Mouse (Mus musculus) forebrain, embryonic 16.5 days (tissue): ENCODE results near the gene Trim24. TPM values are rescaled to one million over a fixed set of nuclear protein-coding genes. Genes with fewer than 3 reads are reported as not detected.
"Not testable (repeated sequence)": the region's sequence is repeated elsewhere in the genome, so short reads cannot be mapped to it uniquely, and the experiment has no call there.

Experiments
- ATAC-seq: fragments of 200-750 bp; cut with Nextera tagmentation; 2 replicates; pipeline ENCODE4 v1.8.0; 2017; ENCODE audit warnings: mild to moderate bottlenecking, moderate library complexity
- H3K27ac ChIP-seq: fragments of 300-500 bp; sonication (generic); 2 replicates; pipeline ENCODE4 v1.5.1; 2014; ENCODE audit warnings: low read length, control low read depth
- H3K27me3 ChIP-seq: fragments of 300-500 bp; sonication (generic); replicated peaks from 2 replicates; pipeline ENCODE4 v1.6.1; 2014; ENCODE audit warnings: low read length; ENCODE audit not compliant: control insufficient read depth, insufficient read depth
- H3K36me3 ChIP-seq: fragments of 300-500 bp; sonication (generic); 2 replicates; pipeline ENCODE4 v1.6.1; 2014; ENCODE audit not compliant: control insufficient read depth, insufficient read depth
- H3K4me1 ChIP-seq: fragments of 300-500 bp; sonication (generic); replicated peaks from 2 replicates; pipeline ENCODE4 v1.6.1; 2014; ENCODE audit warnings: low read length; ENCODE audit not compliant: control insufficient read depth, insufficient read depth
- H3K4me2 ChIP-seq: fragments of 300-500 bp; sonication (generic); 2 replicates; pipeline ENCODE4 v1.6.1; 2014; ENCODE audit warnings: mild to moderate bottlenecking, low read length, control low read depth
- H3K4me3 ChIP-seq: fragments of 300-500 bp; sonication (generic); replicated peaks from 2 replicates; pipeline ENCODE4 v1.5.1; 2014; ENCODE audit warnings: mild to moderate bottlenecking, low read length, control low read depth
- H3K9ac ChIP-seq: fragments of 300-500 bp; sonication (generic); replicated peaks from 2 replicates; pipeline ENCODE4 v1.6.1; 2014; ENCODE audit warnings: low read depth, low read length, control low read depth
- H3K9me3 ChIP-seq: fragments of 300-500 bp; sonication (generic); 2 replicates; pipeline ENCODE4 v1.6.1; 2016; ENCODE audit warnings: low read length; ENCODE audit not compliant: control insufficient read depth
- WGBS: fragments of 180-500 bp; shearing (Covaris S2); extraction: QIAGEN DNeasy Blood & Tissue Kit; methylation state at CpG from one replicate; pipeline ENCODE4 v1.1.7; 2014; 5-methylcytosine and 5-hydroxymethylcytosine counted together
- polyA plus RNA-seq: library from polyadenylated mRNA; unstranded; fragments of >200 nt; fragmentation: Nextera tagmentation; extraction: Ambion mirVana; gene quantifications from 2 replicates; pipeline ENCODE4 v1.2.1, GENCODE M21; 2015

The Trim24 gene
- polyA plus RNA-seq, result 15.1 and 15.6 TPM in 2 replicates

DNA sequence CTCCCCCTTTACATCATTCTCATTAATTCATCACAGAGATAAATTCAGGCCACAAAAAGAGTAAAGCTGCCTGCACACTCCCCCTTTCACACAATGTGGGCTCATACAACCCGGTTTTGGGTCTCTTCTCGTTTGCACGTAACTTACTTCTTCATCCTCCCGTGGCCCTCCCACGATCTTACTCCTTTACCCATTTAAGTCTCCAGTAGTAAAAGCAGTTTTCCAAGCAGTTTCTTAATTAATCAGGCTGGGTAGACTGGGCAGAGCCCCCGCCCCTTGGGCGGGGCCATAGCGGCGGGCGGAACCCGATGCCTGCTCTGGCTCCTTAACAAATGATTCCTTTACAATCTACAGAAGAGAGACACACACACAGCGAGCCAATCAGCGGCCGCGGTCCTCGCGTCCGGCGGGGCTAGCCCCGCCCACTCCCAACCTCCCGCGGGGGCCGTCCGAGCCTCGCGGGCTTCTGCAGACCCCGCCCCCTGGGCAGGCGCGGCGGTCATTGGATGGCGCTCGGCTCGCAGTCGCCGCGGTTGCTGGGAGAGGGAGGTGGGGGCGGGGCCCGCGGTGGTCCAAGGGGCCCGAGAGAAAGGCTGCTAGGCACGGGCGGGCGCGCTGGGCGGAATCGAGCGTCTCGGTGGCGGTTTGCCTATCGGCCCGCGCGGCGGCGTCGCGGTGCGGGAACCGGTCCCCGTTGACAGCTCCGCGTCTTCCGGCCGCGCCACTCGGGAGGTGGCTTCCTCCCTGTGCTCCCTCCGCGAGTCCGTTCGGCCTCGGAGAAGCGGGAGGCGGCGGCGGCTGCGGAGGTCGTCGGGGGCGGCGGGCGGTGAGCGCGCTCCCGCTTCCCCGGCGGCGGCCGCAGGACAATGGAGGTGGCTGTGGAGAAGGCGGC is at the start of gene Trim24:
Trim24 (plus strand) TSS at position 567 of the 892 bp plus-strand sequence.
- H3K27me3 ChIP-seq, result no peaks in the 10 kb centered on the region
- H3K4me2 ChIP-seq, result peak within 1 kb of the TSS; percentile 60
- peak; percentile 97 for ATAC-seq
- H3K9me3 ChIP-seq, result peaks cover 28% of the 10 kb centered on the region
- peak within 1 kb of the TSS; percentile 70 for H3K4me3 ChIP-seq
- no peaks in the 10 kb centered on the region for H3K36me3 ChIP-seq
- no peaks in the 10 kb centered on the region for H3K4me1 ChIP-seq
- H3K9ac ChIP-seq, result peak within 1 kb of the TSS; percentile 92
- WGBS, result under 1% methylated on average over 72 of the region's 89 CpGs
- H3K27ac ChIP-seq, result peak within 1 kb of the TSS; percentile 98

DNA sequence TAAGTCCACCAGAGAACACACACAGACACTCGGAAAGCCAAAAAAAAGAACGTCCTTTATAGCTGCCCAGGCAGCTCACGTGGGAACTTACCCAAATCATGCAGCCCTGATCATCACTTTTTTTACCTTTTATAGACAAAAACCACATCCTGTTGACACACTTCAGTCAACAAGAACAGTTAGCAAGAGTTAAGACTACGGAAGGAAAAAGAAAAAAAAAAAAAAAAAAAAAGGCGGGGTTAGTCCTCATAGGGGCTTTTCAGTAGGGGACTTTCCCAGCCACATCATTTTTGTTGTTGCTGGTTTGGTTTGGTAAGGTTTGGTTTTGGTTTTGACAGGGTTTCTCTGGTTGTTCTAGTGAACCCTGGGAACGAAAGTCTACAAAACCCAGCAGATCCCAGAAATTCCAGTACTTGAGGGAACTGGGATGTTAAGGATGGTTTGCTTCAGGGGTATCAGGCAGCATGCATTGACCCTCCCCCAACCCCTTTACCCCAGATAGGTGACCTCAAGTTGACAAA is 49.0 kb upstream of the Trim24 start:
- WGBS, result 92% methylated on average over 6 of the region's 6 CpGs
- H3K9ac ChIP-seq, result no peak overlapping the region
- H3K4me3 ChIP-seq, result no peak overlapping the region
- no peak overlapping the region for H3K4me2 ChIP-seq
- no peaks in the 10 kb centered on the region for H3K27me3 ChIP-seq
- no peaks in the 10 kb centered on the region for H3K4me1 ChIP-seq
- ATAC-seq, result no peak
- no peak overlapping the region for H3K27ac ChIP-seq
- H3K9me3 ChIP-seq, result no peaks in the 10 kb centered on the region
- H3K36me3 ChIP-seq, result no peaks in the 10 kb centered on the region

DNA sequence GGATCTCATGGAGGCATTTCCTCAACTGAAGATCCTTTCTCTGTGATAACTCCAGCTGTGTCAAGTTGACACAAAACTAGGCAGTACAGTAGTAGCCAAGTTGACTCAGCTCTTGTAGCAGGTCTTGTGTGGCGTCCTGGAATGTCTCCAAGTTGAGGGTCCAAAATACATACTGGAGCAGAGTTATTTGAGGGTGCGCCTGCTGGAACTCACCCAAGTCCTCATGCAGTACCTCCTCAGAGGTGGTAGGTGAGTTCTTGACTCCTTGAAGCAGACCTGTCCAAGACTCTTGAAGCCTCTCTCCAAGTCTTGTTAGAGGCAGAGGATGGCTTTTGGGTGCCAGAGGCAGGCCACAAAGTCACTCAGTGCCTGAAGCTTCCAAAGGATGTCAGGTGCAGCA is 48.2 kb upstream of the Trim24 start:
- H3K36me3 ChIP-seq, result no peaks in the 10 kb centered on the region
- ATAC-seq, result no peak
- H3K4me1 ChIP-seq, result no peaks in the 10 kb centered on the region
- H3K4me2 ChIP-seq, result no peak overlapping the region
- H3K27ac ChIP-seq, result no peak overlapping the region
- H3K9ac ChIP-seq, result no peak overlapping the region
- H3K27me3 ChIP-seq, result no peaks in the 10 kb centered on the region
- H3K9me3 ChIP-seq, result no peaks in the 10 kb centered on the region
- 97% methylated on average over 2 of the region's 2 CpGs for WGBS
- no peak overlapping the region for H3K4me3 ChIP-seq

DNA sequence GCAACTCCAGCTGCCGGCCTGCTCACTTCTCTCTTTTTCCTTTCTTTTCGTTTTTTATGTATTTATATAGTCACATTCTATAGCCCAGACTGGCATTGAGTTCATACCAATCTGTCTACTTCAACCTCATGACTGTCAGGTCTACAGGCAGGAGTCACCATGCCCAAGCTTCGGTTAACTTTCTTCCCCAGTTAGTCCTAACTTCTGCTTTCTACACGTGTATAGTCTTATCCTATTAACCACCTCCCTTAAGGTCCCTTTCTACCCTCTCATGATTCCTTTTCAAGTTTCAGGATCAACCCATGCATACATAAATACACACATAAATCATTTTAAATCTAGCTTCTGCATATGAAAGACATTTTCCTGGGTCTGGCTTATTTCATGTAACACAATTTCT is 46.9 kb upstream of the Trim24 start:
- Histone ChIP-seq H3K9ac (no peak overlapping the region), H3K36me3 (no peaks in the 10 kb centered on the region), H3K4me2 (no peak overlapping the region), H3K4me3 (no peak overlapping the region), H3K9me3 (no peaks in the 10 kb centered on the region), H3K27me3 (no peaks in the 10 kb centered on the region), H3K27ac (no peak overlapping the region), H3K4me1 (no peaks in the 10 kb centered on the region)
- no peak for ATAC-seq
- WGBS, result 83% methylated on average over 4 of the region's 4 CpGs

DNA sequence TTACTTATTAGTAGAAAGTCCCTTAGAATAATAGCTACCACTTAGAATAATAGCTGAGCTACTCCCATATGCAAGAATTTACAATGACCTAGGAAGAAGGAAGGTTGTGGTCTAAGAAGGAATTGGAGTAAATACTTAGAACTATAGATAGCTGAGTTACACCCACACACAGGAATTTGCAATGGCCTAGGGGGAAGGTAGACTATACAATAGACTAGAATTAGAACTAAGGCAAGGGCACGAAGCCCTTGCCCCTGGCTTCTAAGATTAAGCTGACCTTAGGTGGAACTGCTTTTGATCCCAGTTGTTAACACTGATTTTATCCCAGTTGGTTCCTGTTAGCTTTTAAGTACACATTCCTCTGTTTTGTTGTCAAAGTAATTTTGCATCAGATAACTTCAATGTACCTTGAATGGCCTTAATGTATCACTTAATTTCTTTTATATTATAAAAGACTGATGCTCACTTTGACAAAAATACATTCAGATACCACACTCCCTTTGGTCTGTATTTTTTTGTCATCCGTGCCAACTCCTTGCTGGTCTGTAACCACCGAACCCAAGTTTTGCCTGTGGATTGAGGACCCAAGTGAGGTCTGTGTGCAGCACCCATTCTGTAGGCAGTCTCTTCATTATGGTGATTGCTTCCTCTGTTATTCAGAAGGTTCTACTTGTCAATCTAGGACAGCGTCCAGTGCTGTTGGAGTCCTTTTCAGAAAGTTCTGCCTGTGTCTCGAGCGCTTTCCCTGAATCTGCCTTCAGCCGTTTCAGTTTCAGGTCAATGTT is 45.1 kb upstream of the Trim24 start:
- not testable (repeated sequence) for H3K9me3 ChIP-seq, H3K36me3 ChIP-seq, H3K27me3 ChIP-seq, H3K4me1 ChIP-seq, ATAC-seq, H3K9ac ChIP-seq, H3K4me3 ChIP-seq, H3K4me2 ChIP-seq, H3K27ac ChIP-seq
- 90% methylated on average over 7 of the region's 7 CpGs for WGBS

DNA sequence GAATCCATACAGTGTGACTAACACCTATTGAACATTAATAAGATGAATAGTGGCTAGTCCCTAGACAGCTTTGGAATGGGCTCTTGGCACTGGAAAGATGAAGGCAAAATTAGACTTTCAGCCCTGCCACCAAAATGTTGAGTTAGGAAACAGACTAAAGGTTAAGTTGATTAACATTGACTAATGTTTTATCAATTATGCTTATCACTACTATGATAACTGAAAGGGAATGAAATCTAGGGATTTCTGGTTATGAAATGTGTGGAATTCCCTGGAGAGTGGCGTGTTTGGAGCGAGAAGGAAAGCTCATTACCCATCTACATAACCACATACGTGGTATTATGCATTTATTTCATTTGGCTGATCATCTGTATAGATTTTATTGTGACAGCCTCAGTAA is 41.7 kb upstream of the Trim24 start:
- Histone ChIP-seq H3K4me3 (no peak overlapping the region), H3K4me1 (no peaks in the 10 kb centered on the region)
- 90% methylated on average over 3 of the region's 3 CpGs for WGBS

DNA sequence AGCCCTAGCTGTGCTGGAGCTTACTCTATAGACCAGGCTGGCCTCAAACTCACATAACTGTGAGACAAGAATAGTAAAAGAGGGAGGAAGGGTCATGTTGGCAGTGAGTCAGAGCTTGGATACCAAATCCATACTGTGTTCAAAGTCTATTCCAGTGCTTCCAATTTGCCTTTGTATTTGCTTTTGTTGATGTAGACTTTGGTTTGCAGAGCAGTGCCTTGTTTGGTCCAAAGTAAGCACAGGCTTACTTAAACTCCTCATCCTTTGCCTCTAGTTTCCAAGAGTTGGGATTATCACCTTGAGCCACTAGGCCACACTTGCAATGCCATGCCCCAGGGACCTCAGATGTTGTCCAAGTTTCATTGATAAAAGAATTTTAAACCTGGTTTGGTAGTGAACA is 41.0 kb upstream of the Trim24 start:
- no peaks in the 10 kb centered on the region for H3K36me3 ChIP-seq
- H3K9ac ChIP-seq, result no peak overlapping the region
- no peak overlapping the region for H3K4me2 ChIP-seq
- ATAC-seq, result no peak
- H3K27me3 ChIP-seq, result no peaks in the 10 kb centered on the region
- H3K27ac ChIP-seq, result no peak overlapping the region
- no peaks in the 10 kb centered on the region for H3K4me1 ChIP-seq
- no peaks in the 10 kb centered on the region for H3K9me3 ChIP-seq
- H3K4me3 ChIP-seq, result no peak overlapping the region

More for the DNA sequence above, 41.7 kb upstream of the Trim24 start:
- no peaks in the 10 kb centered on the region for H3K9me3 ChIP-seq
- H3K36me3 ChIP-seq, result no peaks in the 10 kb centered on the region
- H3K4me2 ChIP-seq, result no peak overlapping the region
- H3K9ac ChIP-seq, result no peak overlapping the region
- no peak for ATAC-seq
- H3K27me3 ChIP-seq, result no peaks in the 10 kb centered on the region
- H3K27ac ChIP-seq, result no peak overlapping the region

DNA sequence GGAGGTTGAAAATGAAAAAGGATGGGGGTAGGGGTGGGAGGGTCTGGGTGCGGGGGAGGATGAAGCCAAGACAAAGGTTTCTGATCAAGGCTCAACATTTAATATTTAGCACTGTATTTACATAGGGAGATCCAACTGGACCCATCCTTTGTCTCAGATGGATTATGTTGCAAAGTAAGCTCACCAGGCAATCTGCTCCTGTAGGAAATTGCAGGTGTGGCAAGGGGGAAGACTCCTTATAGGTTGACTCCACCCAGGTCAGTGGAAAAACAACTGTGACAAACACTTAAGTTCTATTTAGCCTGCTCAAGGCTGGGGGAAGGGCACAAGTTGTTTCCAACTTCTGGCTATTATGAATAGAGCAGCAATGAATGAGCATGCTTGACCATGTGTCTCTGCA is 36.9 kb upstream of the Trim24 start:
- 100% methylated on average over 1 of the region's 1 CpGs for WGBS
- H3K27ac ChIP-seq, result no peak overlapping the region
- H3K4me3 ChIP-seq, result no peak overlapping the region
- no peak for ATAC-seq
- H3K27me3 ChIP-seq, result no peaks in the 10 kb centered on the region
- no peak overlapping the region for H3K9ac ChIP-seq
- no peak overlapping the region for H3K4me2 ChIP-seq
- no peaks in the 10 kb centered on the region for H3K9me3 ChIP-seq
- no peaks in the 10 kb centered on the region for H3K4me1 ChIP-seq
- no peaks in the 10 kb centered on the region for H3K36me3 ChIP-seq

DNA sequence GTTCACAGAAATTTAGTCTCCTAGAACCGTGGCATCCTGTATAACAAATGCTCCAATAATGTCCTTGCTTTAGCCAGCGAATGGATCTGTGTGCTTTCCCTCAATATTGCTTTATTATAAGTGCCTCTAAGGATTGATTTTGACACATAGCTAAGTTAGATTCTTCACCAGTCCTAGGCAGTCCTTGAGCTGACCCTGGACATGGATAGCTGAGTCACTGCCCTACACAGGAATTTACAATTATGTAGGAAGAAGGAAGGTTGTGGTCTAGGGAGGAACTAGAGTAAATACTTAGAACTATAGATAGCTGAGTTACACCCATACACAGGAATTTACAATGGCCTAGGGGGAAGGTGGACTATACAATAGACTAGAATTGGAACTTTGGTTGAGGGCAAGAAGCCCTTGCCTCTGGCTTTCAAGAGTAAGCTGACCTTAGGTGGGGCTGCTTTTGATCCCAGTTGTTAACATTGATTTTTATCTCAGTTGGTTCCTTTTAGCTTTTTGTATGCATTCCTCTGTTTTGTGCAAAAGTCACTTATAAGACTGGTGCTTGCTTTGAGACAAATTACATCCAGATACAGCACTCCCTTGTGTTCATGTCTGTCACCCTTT is 33.6 kb upstream of the Trim24 start:
- H3K9ac ChIP-seq, ATAC-seq, H3K9me3 ChIP-seq, H3K27ac ChIP-seq, H3K27me3 ChIP-seq, H3K4me2 ChIP-seq, H3K36me3 ChIP-seq, H3K4me1 ChIP-seq, H3K4me3 ChIP-seq: not testable (repeated sequence)
- 83% methylated on average over 2 of the region's 2 CpGs for WGBS
